Mouse (Mus musculus): ENCODE measurements around the gene Fmnl1. TPM values are rescaled to one million over a fixed set of nuclear protein-coding genes. Genes with fewer than 3 reads are reported as not detected.

The Fmnl1 gene
- polyA plus RNA-seq, 1 experiment from 2014 or later = 3.1 TPM

GRCm38 (mm10) chr11:103201664-103202063 lies 30.8 kb downstream of the Fmnl1 start:
- Histone ChIP-seq H3K4me2 (ENCODE audit: low read length) (no peak overlapping the region), H3K27ac (ENCODE audit: low read depth) (no peak overlapping the region; the same call in 1 of the 2 replicates), H3K4me3 (ENCODE audit: low read depth, low read length) (no peak overlapping the region), H3K9ac (ENCODE audit: low read length) (no peak overlapping the region), H3K27me3 (replicated peaks; ENCODE audit: control insufficient read depth, insufficient read depth, low read length) (peaks cover 42% of the 10 kb centered on the region), H3K9me3 (ENCODE audit: control insufficient read depth, low read length) (no peaks in the 10 kb centered on the region), H3K36me3 (ENCODE audit: control insufficient read depth, insufficient read depth, low read length) (no peaks in the 10 kb centered on the region), H3K4me1 (replicated peaks; ENCODE audit: control insufficient read depth, insufficient read depth, low read length) (peaks cover 16% of the 10 kb centered on the region; the same call in 1 of the 2 replicates)
- DNase-seq (ENCODE audit: low spot score) (no peak), ATAC-seq (replicated peaks; ENCODE audit: low FRiP score, low TSS enrichment, low read depth) (no peak)
- WGBS = 28% methylated on average over 6 of the region's 6 CpGs

GRCm38 (mm10) chr11:103202376-103202775 lies 31.5 kb downstream of the Fmnl1 start:
- no peaks in the 10 kb centered on the region for H3K9me3 ChIP-seq (ENCODE audit: control insufficient read depth, low read length)
- H3K4me3 ChIP-seq (ENCODE audit: low read depth, low read length) = no peak overlapping the region
- no peak overlapping the region for H3K27ac ChIP-seq (ENCODE audit: low read depth)
- peaks cover 16% of the 10 kb centered on the region; the same call in 1 of the 2 replicates for H3K4me1 ChIP-seq (replicated peaks; ENCODE audit: control insufficient read depth, insufficient read depth, low read length)
- H3K9ac ChIP-seq (ENCODE audit: low read length) = no peak overlapping the region
- peaks cover 36% of the 10 kb centered on the region for H3K27me3 ChIP-seq (replicated peaks; ENCODE audit: control insufficient read depth, insufficient read depth, low read length)
- ATAC-seq (replicated peaks; ENCODE audit: low FRiP score, low TSS enrichment, low read depth) = no peak
- no peak for DNase-seq (ENCODE audit: low spot score)
- no peaks in the 10 kb centered on the region for H3K36me3 ChIP-seq (ENCODE audit: control insufficient read depth, insufficient read depth, low read length)
- H3K4me2 ChIP-seq (ENCODE audit: low read length) = no peak overlapping the region

DNA sequence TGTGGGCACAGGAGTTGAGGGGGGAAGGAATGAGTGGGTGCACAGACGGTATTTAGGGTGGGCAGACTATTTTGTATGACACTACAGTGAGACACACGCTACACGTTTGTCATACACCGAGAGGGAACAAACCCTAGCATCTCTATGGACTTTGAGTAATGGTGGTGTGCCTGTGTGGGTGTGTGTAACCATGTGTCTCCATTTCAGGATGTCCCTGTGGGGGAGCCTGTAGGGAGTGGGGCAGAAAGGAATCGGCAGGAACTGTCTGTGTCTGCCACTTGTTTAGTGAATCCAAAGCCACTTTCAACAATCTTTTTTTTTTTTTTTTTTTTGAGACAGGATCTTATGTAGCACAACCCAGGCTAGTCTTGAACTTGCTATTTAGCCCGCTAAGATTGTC lies 35.3 kb downstream of the Fmnl1 start:
- Histone ChIP-seq H3K4me1 (replicated peaks; ENCODE audit: control insufficient read depth, insufficient read depth, low read length) (0 out of 2 replicates have a peak, but pooled peaks cover 3% of the 10 kb centered on the region), H3K27me3 (replicated peaks; ENCODE audit: control insufficient read depth, insufficient read depth, low read length) (no peaks in the 10 kb centered on the region), H3K9ac (ENCODE audit: low read length) (no peak overlapping the region), H3K36me3 (ENCODE audit: control insufficient read depth, insufficient read depth, low read length) (no peaks in the 10 kb centered on the region), H3K27ac (ENCODE audit: low read depth) (no peak overlapping the region), H3K9me3 (ENCODE audit: control insufficient read depth, low read length) (no peaks in the 10 kb centered on the region), H3K4me3 (ENCODE audit: low read depth, low read length) (no peak overlapping the region), H3K4me2 (ENCODE audit: low read length) (no peak overlapping the region)
- WGBS = 92% methylated on average over 6 of the region's 6 CpGs
- ATAC-seq (replicated peaks; ENCODE audit: low FRiP score, low TSS enrichment, low read depth) (no peak), DNase-seq (ENCODE audit: low spot score) (no peak)

DNA sequence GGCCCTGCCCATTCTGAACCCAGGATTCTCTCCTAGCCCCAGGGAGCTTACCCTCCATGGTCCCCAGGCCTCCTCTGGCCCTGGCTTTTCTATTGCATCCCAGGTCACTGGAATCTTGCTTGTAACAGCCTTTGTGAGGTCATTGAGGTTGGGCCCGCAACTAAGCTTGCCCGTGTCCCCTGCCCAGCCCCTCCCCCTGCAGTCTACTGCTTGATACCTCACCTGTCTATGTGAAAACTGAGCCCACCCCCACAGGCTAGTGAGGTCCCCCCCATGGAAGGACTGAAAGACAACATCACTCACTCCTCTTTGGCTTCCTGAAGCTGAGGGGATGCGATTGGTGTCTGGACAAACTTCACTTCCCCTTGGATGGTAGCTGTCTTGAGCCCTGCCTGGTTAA lies 37.6 kb downstream of the Fmnl1 start, which contains the start of gene 1700023F06Rik:
TSS of gene 1700023F06Rik (minus strand) at position 101 of the 400 bp plus-strand sequence.
- H3K9me3 ChIP-seq (ENCODE audit: control insufficient read depth, low read length) = no peaks in the 10 kb centered on the region
- WGBS = 84% methylated on average over 3 of the region's 3 CpGs

GRCm38 (mm10) chr11:103210291-103210690 lies 39.4 kb downstream of the Fmnl1 start:
- Histone ChIP-seq H3K27ac (ENCODE audit: low read depth) (no peak overlapping the region), H3K4me3 (ENCODE audit: low read depth, low read length) (no peak overlapping the region), H3K9ac (ENCODE audit: low read length) (no peak overlapping the region), H3K36me3 (ENCODE audit: control insufficient read depth, insufficient read depth, low read length) (no peaks in the 10 kb centered on the region), H3K4me2 (ENCODE audit: low read length) (no peak overlapping the region), H3K4me1 (replicated peaks; ENCODE audit: control insufficient read depth, insufficient read depth, low read length) (no peaks in the 10 kb centered on the region), H3K27me3 (replicated peaks; ENCODE audit: control insufficient read depth, insufficient read depth, low read length) (no peaks in the 10 kb centered on the region), H3K9me3 (ENCODE audit: control insufficient read depth, low read length) (no peaks in the 10 kb centered on the region)
- WGBS = 63% methylated on average over 8 of the region's 8 CpGs
- ATAC-seq (replicated peaks; ENCODE audit: low FRiP score, low TSS enrichment, low read depth) (no peak), DNase-seq (ENCODE audit: low spot score) (no peak)

More for the DNA sequence above, 37.6 kb downstream of the Fmnl1 start, which contains the start of gene 1700023F06Rik:
- H3K36me3 ChIP-seq (ENCODE audit: control insufficient read depth, insufficient read depth, low read length) = no peaks in the 10 kb centered on the region
- no peaks in the 10 kb centered on the region for H3K27me3 ChIP-seq (replicated peaks; ENCODE audit: control insufficient read depth, insufficient read depth, low read length)
- DNase-seq (ENCODE audit: low spot score) (no peak), ATAC-seq (replicated peaks; ENCODE audit: low FRiP score, low TSS enrichment, low read depth) (no peak)
- no peak within 1 kb of the TSS for H3K4me2 ChIP-seq (ENCODE audit: low read length)
- no peak within 1 kb of the TSS for H3K27ac ChIP-seq (ENCODE audit: low read depth)
- H3K9ac ChIP-seq (ENCODE audit: low read length) = no peak within 1 kb of the TSS
- no peaks in the 10 kb centered on the region for H3K4me1 ChIP-seq (replicated peaks; ENCODE audit: control insufficient read depth, insufficient read depth, low read length)
- H3K4me3 ChIP-seq (ENCODE audit: low read depth, low read length) = no peak within 1 kb of the TSS

- Histone ChIP-seq H3K4me1 (replicated peaks; ENCODE audit: control insufficient read depth, insufficient read depth, low read length) (no peaks in the 10 kb centered on the region), H3K4me2 (ENCODE audit: low read length) (no peak overlapping the region), H3K9ac (ENCODE audit: low read length) (no peak overlapping the region), H3K27ac (ENCODE audit: low read depth) (no peak overlapping the region), H3K4me3 (ENCODE audit: low read depth, low read length) (no peak overlapping the region), H3K9me3 (ENCODE audit: control insufficient read depth, low read length) (no peaks in the 10 kb centered on the region), H3K36me3 (ENCODE audit: control insufficient read depth, insufficient read depth, low read length) (no peaks in the 10 kb centered on the region), H3K27me3 (replicated peaks; ENCODE audit: control insufficient read depth, insufficient read depth, low read length) (no peaks in the 10 kb centered on the region)
- WGBS = 94% methylated on average over 5 of the region's 5 CpGs
- ATAC-seq (replicated peaks; ENCODE audit: low FRiP score, low TSS enrichment, low read depth) (no peak), DNase-seq (ENCODE audit: low spot score) (no peak)
Observed at GRCm38 (mm10) chr11:103213712-103214111, 42.8 kb downstream of the Fmnl1 start.

- peaks cover 11% of the 10 kb centered on the region for H3K36me3 ChIP-seq (ENCODE audit: control insufficient read depth, insufficient read depth, low read length)
- 75% methylated on average over 1 of the region's 1 CpGs for WGBS
- DNase-seq (ENCODE audit: low spot score) (no peak), ATAC-seq (replicated peaks; ENCODE audit: low FRiP score, low TSS enrichment, low read depth) (no peak)
- H3K27ac ChIP-seq (ENCODE audit: low read depth) = no peak overlapping the region
- H3K9me3 ChIP-seq (ENCODE audit: control insufficient read depth, low read length) = no peaks in the 10 kb centered on the region
- H3K4me3 ChIP-seq (ENCODE audit: low read depth, low read length) = no peak overlapping the region
- H3K4me2 ChIP-seq (ENCODE audit: low read length) = no peak overlapping the region
- no peak overlapping the region for H3K9ac ChIP-seq (ENCODE audit: low read length)
- no peaks in the 10 kb centered on the region for H3K4me1 ChIP-seq (replicated peaks; ENCODE audit: control insufficient read depth, insufficient read depth, low read length)
- H3K27me3 ChIP-seq (replicated peaks; ENCODE audit: control insufficient read depth, insufficient read depth, low read length) = no peaks in the 10 kb centered on the region
Observed at GRCm38 (mm10) chr11:103215355-103215754, 44.4 kb downstream of the Fmnl1 start.

DNA sequence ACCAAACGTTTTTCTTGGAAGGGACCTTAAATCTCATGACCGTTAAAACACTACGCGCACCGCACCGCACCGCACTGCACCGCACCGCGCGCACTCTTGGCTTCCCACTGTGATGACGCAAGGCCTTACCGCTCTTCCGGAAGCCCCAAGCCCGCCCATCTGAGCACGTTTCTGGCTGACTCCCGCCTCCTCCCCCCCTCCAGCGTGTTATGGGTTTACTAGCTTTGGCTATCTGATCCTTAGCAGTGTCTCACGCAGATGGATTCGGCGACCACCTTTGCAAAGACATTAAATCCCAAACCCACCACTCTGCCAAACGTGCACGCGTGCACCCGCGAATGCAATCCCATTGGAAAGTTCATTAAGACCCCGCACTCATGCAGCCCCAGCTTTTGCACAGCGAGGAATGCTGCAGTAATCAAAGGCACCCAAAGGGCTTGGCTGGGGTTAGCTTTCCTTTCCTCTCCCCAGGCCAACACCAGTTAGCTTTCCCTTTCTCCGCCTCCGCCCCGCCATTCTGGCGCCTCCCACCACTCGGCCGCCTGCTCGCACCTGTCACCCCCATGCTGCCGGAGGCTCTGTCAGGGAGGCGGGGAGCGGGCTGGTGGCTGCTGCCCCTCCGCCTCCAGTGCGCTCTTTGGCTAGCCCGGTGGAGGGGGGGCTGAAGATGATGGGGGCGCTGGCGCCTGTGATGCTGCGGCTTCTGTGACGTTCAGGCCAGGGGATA lies 47.0 kb downstream of the Fmnl1 start, which contains the start of gene Spata32:
TSS of gene Spata32 (minus strand) at position 643 of the 727 bp plus-strand sequence.
- Histone ChIP-seq H3K4me1 (replicated peaks; ENCODE audit: control insufficient read depth, insufficient read depth, low read length) (no peaks in the 10 kb centered on the region), H3K4me3 (ENCODE audit: low read depth, low read length) (peak within 1 kb of the TSS; percentile 33), H3K36me3 (ENCODE audit: control insufficient read depth, insufficient read depth, low read length) (peaks cover 19% of the 10 kb centered on the region), H3K4me2 (ENCODE audit: low read length) (peak within 1 kb of the TSS; percentile 64), H3K9ac (ENCODE audit: low read length) (peak within 1 kb of the TSS; percentile 5; the same call in 1 of the 2 replicates), H3K9me3 (ENCODE audit: control insufficient read depth, low read length) (no peaks in the 10 kb centered on the region), H3K27ac (ENCODE audit: low read depth) (no peak within 1 kb of the TSS), H3K27me3 (replicated peaks; ENCODE audit: control insufficient read depth, insufficient read depth, low read length) (no peaks in the 10 kb centered on the region)
- DNase-seq (ENCODE audit: low spot score) = peak; percentile 78
- ATAC-seq (replicated peaks; ENCODE audit: low FRiP score, low TSS enrichment, low read depth) = peak; percentile 65
- under 1% methylated on average over 45 of the region's 45 CpGs for WGBS

DNA sequence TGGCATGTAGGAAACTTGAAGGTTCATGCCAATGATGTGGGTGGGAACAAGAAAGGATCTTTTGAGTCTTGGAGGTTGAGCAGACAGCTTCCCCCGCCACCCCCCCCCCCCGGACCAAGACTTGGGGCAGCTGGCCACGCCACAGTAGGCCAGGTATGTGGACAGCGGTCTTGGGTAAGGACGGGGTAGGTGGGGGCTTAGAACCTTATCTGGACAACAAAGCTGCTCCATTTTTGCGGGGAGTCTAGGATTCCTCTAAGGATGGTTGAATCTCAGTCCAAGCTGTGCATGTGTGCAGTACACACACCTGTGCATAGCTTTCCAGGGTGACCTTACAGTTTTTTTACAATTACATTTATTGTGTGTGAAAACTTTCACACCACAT lies 47.6 kb downstream of the Fmnl1 start:
- H3K4me2 ChIP-seq (ENCODE audit: low read length) = peak overlapping the region; percentile 64
- ATAC-seq (replicated peaks; ENCODE audit: low FRiP score, low TSS enrichment, low read depth) (no peak), DNase-seq (ENCODE audit: low spot score) (no peak)
- H3K4me3 ChIP-seq (ENCODE audit: low read depth, low read length) = peak overlapping the region; percentile 33
- 31% methylated on average over 6 of the region's 6 CpGs for WGBS
- H3K9me3 ChIP-seq (ENCODE audit: control insufficient read depth, low read length) = no peaks in the 10 kb centered on the region
- H3K27me3 ChIP-seq (replicated peaks; ENCODE audit: control insufficient read depth, insufficient read depth, low read length) = no peaks in the 10 kb centered on the region
- H3K4me1 ChIP-seq (replicated peaks; ENCODE audit: control insufficient read depth, insufficient read depth, low read length) = no peaks in the 10 kb centered on the region
- peak overlapping the region; percentile 5; the same call in 1 of the 2 replicates for H3K9ac ChIP-seq (ENCODE audit: low read length)
- H3K27ac ChIP-seq (ENCODE audit: low read depth) = no peak overlapping the region
- peaks cover 23% of the 10 kb centered on the region for H3K36me3 ChIP-seq (ENCODE audit: control insufficient read depth, insufficient read depth, low read length)

Measured in intestine, embryonic 14.5 days (tissue).